Mouse (Mus musculus) myocyte (in vitro differentiated cells): Measurements from ENCODE around the gene Hsd17b2. TPM values are rescaled to one million over a fixed set of nuclear protein-coding genes. Genes with fewer than 3 reads are reported as not detected.

Experiments
- H3K27me3 ChIP-seq: one replicate; pipeline ENCODE4 v1.6.1; 2011; ENCODE audit not compliant: control insufficient read depth, insufficient read depth, insufficient read length
- H3K36me3 ChIP-seq: one replicate; pipeline ENCODE4 v1.6.1; 2011; ENCODE audit not compliant: control insufficient read depth, insufficient read depth
- H3K4me2 ChIP-seq: one replicate; pipeline ENCODE4 v1.6.1; 2011; ENCODE audit warnings: low read depth, control low read depth
- H3K4me3 ChIP-seq: one replicate; pipeline ENCODE4 v1.5.1; 2011; ENCODE audit warnings: mild to moderate bottlenecking, control low read depth, moderate library complexity
- H3K79me2 ChIP-seq: one replicate; pipeline ENCODE4 v1.6.1; 2011; ENCODE audit not compliant: control insufficient read depth, insufficient read depth
- H3ac ChIP-seq: one replicate; pipeline ENCODE4 v1.6.1; 2011; ENCODE audit not compliant: control insufficient read depth, insufficient read length
- CEBPB ChIP-seq: IDR thresholded peaks from 2 replicates; pipeline ENCODE4 v1.6.1; 2011; ENCODE audit warnings: mild to moderate bottlenecking, moderate library complexity; ENCODE audit not compliant: poor library complexity, insufficient read depth, severe bottlenecking
- E2F4 ChIP-seq: IDR thresholded peaks from one replicate; pipeline ENCODE4 v1.6.1; 2011; ENCODE audit warnings: mild to moderate bottlenecking, control low read depth, moderate library complexity; ENCODE audit not compliant: insufficient read depth
- MAX ChIP-seq: IDR thresholded peaks from one replicate; pipeline ENCODE4 v1.6.1; 2011; ENCODE audit warnings: low read depth, mild to moderate bottlenecking, control low read depth
- MYOD1 ChIP-seq, 3 experiments: IDR thresholded peaks; one replicate each; pipeline ENCODE4 v1.6.1; 2011; ENCODE audit warnings: control low read depth in 2 of 3, low read depth in 2 of 3, mild to moderate bottlenecking in 2 of 3, moderate library complexity in 1 of 3; ENCODE audit not compliant: insufficient read length in 2 of 3, control insufficient read depth in 1 of 3
- MYOG ChIP-seq, 3 experiments: IDR thresholded peaks; one replicate each; pipeline ENCODE4 v1.6.1; 2011; ENCODE audit warnings: control low read depth in 2 of 3, low read depth in 2 of 3, mild to moderate bottlenecking in 2 of 3; ENCODE audit not compliant: insufficient read length in 2 of 3, control insufficient read depth in 1 of 3, insufficient read depth in 1 of 3
- POLR2A ChIP-seq: IDR thresholded peaks from one replicate; pipeline ENCODE4 v1.6.1; 2011; ENCODE audit warnings: low read depth, mild to moderate bottlenecking, control low read depth, moderate library complexity; ENCODE audit not compliant: insufficient read length
- POLR2AphosphoS2 ChIP-seq: IDR thresholded peaks from one replicate; pipeline ENCODE4 v1.6.1; 2011; ENCODE audit warnings: low read depth, control low read depth; ENCODE audit not compliant: insufficient read length
- REST ChIP-seq: IDR thresholded peaks from one replicate; pipeline ENCODE4 v1.6.1; 2011; ENCODE audit warnings: mild to moderate bottlenecking, control low read depth, moderate library complexity; ENCODE audit not compliant: insufficient read depth, insufficient read length
- SRF ChIP-seq: IDR thresholded peaks from one replicate; pipeline ENCODE4 v1.6.1; 2011; ENCODE audit warnings: low read depth; ENCODE audit not compliant: control insufficient read depth, insufficient read length
- TCF12 ChIP-seq: IDR thresholded peaks from one replicate; pipeline ENCODE4 v1.6.1; 2011; ENCODE audit warnings: mild to moderate bottlenecking, control low read depth; ENCODE audit not compliant: poor library complexity, insufficient read depth, severe bottlenecking
- TCF3 ChIP-seq: IDR thresholded peaks from one replicate; pipeline ENCODE4 v1.6.1; 2011; ENCODE audit warnings: low read depth, control low read depth; ENCODE audit not compliant: insufficient read length
- USF1 ChIP-seq: IDR thresholded peaks from one replicate; pipeline ENCODE4 v1.6.1; 2011; ENCODE audit warnings: low read depth, mild to moderate bottlenecking, control low read depth, moderate library complexity
- polyA plus RNA-seq: library from polyadenylated mRNA; unstranded; fragments of >200 nt; fragmentation: generic; extraction: Trizol; gene quantifications from one replicate; pipeline ENCODE4 v1.2.1, GENCODE M21; 2012; ENCODE audit warnings: missing spikeins

Hsd17b2 gene
- polyA plus RNA-seq: not detected

DNA sequence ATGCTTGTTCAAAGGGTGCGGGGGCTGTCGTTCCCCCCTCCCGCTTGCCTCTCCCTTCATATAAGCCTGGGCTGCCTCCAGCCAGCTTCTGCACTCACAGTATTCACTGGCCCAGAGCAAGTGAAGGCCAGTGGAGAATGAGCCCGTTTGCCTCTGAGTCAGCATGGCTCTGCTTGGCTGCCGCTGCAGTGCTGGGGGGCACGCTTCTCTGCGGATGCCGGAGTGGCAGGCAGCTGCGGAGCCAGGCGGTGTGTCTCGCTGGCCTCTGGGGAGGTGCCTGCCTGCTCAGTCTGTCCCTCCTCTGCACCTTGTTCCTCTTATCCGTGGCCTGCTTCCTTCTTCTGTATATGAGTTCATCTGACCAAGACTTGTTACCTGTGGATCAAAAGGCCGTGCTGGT, at the start of gene Hsd17b2:
Gene Hsd17b2 (plus strand): TSS at position 46 of the 400 bp plus-strand sequence.
- Histone ChIP-seq H3K4me2 (no peak within 1 kb of the TSS), H3ac (no peak within 1 kb of the TSS), H3K36me3 (no peaks in the 10 kb centered on the region), H3K27me3 (no peaks in the 10 kb centered on the region), H3K4me3 (no peak within 1 kb of the TSS), H3K79me2 (no peaks in the 10 kb centered on the region)
- TF ChIP-seq POLR2A (no peak), TCF3 (no peak), REST (no peak), CEBPB (no peak), USF1 (no peak)

DNA sequence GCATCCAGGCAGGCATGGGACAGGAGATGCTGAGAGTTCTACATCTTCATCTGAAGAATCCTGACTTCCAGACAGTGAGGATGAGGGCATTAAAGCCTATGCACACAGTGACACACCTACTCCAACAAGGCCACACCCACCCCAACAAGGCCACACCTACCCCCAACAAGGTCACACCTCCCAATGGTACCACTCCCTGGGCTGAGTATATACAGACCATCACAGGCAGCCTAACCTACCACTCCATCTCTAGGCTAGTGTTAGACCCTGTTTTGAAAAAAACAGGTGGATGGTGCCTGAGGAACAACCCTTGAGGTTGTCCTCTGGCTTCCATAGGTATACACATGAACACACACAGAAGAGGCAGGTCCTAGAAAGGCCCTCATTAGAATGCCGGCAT, 49.4 kb upstream of the Hsd17b2 start:
- Histone ChIP-seq H3K27me3 (no peaks in the 10 kb centered on the region), H3K4me3 (no peak overlapping the region), H3K4me2 (no peak overlapping the region), H3K36me3 (no peaks in the 10 kb centered on the region), H3ac (no peak overlapping the region), H3K79me2 (no peaks in the 10 kb centered on the region)
- TF ChIP-seq CEBPB: no peak
- TF ChIP-seq REST: no peak
- no peak for TF ChIP-seq MYOD1 (IDR thresholded peaks at IDR 0.05; ENCODE audit: control insufficient read depth in 1 of 3, insufficient read length in 2 of 3, low read depth in 2 of 3)
- no peak for TF ChIP-seq MAX
- no peak for TF ChIP-seq SRF
- TF ChIP-seq TCF12: no peak
- TF ChIP-seq POLR2A: no peak
- no peak for TF ChIP-seq E2F4
- TF ChIP-seq MYOG (IDR thresholded peaks at IDR 0.05; ENCODE audit: control insufficient read depth in 1 of 3, insufficient read depth in 1 of 3, insufficient read length in 2 of 3, low read depth in 2 of 3): no peak
- TF ChIP-seq USF1: no peak
- TF ChIP-seq TCF3: no peak
- no peak for TF ChIP-seq POLR2AphosphoS2

DNA sequence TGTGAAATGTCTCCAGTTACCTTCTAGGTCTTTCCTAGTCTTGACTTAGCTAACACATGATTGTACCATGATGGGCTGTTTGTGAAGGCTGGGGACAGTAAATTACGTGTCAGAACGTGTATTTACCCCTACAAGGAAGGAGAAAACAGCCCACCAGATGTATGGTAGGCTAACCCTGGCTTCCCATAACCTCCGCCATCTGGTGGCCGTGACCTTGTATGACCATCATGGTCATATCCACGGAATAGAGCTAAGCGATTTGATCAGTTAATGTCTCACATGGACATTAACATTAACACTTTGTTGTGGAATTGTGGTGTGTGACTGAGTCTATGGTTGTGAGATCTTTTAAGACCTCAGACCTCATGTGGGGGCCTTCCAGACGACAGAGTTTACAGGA, 42.7 kb upstream of the Hsd17b2 start:
- Histone ChIP-seq H3K4me3 (no peak overlapping the region), H3K36me3 (no peaks in the 10 kb centered on the region), H3K79me2 (no peaks in the 10 kb centered on the region), H3K27me3 (no peaks in the 10 kb centered on the region), H3ac (no peak overlapping the region), H3K4me2 (no peak overlapping the region)
- TF ChIP-seq SRF (no peak), TCF3 (no peak)

DNA sequence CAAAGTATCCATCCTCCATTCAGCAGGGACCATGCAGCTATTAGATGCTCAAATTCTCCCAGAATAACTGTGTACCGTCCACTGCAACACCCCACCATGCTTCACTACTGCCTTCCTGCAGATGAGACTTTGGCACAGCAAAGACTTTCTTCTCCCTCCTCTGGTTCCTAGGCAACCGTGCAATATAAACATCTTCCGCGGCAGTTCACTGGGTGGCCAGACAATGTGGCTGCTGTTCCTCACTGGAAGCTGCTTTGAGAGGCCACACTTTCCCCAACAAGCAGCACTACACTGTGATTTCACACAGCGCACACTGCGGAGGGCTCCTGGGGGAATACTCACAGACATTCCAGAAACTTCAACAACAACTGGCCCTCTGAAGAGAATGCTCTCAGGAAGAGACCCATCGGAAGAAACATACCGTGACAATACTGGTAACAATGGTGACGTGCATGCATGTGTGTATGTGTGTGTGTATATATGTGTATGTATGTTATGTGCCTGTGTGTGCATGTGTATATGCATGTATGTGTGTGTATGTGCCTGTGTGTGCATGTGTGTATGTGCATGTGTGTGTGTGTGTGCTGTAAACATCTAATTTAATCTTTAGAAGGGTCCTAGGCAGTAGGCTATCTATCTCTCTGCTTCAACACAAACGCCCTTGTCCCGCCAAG, 41.2 kb upstream of the Hsd17b2 start:
- no peak overlapping the region for H3K4me3 ChIP-seq
- no peaks in the 10 kb centered on the region for H3K27me3 ChIP-seq
- no peaks in the 10 kb centered on the region for H3K36me3 ChIP-seq
- H3K4me2 ChIP-seq: no peak overlapping the region
- TF ChIP-seq TCF3: no peak
- TF ChIP-seq MAX: no peak
- TF ChIP-seq E2F4: no peak
- TF ChIP-seq POLR2AphosphoS2: no peak
- no peak for TF ChIP-seq REST
- TF ChIP-seq SRF: no peak
- no peak for TF ChIP-seq TCF12
- no peaks in the 10 kb centered on the region for H3K79me2 ChIP-seq
- no peak overlapping the region for H3ac ChIP-seq

DNA sequence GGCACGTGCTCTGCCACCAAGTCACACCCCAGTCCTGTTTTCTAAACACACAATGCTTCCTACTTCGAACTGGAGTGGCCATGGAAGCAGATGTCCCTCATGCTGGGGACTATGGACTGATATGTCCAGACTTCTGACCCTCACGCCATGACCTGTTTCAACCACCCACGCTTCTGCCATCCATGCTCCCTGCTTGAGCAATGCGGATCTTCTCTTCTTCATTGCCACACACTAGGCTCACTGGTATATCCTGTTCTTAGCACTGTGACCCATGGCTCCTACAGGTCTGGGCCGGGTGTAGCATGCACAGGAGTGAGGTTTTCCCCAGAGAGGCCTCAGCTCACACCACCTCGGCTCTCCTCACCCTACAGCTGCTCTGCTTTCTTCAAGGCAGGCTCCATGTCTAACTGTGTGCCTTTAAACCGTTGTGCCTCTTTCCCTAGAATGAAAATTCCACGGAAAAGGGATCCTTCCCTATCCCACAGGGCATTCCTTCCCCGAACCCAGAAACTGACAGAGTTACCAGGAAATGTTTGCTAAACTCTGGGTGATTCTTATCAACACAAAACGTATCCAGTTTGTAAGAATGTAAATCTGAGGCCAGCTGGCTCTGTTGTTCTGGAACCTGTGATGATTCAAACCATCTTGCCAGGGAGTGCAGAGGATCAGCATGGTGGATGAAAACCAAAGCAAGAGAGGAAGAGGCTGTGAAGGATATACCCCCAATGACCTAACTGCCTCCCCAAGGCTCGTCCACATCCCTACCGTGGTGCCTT, 34.2 kb upstream of the Hsd17b2 start:
- H3K36me3 ChIP-seq: no peaks in the 10 kb centered on the region
- H3K27me3 ChIP-seq: no peaks in the 10 kb centered on the region
- TF ChIP-seq MYOG (IDR thresholded peaks at IDR 0.05; ENCODE audit: control insufficient read depth in 1 of 3, insufficient read depth in 1 of 3, insufficient read length in 2 of 3, low read depth in 2 of 3) (no peak), USF1 (no peak), CEBPB (no peak)

More for the DNA sequence above, 34.2 kb upstream of the Hsd17b2 start:
- no peak overlapping the region for H3ac ChIP-seq
- no peak overlapping the region for H3K4me2 ChIP-seq
- no peak overlapping the region for H3K4me3 ChIP-seq
- H3K79me2 ChIP-seq: no peaks in the 10 kb centered on the region
